Mouse (Mus musculus) heart, embryonic 16.5 days (tissue): Measurements from ENCODE around the gene Tnfsf10. TPM values are rescaled to one million over a fixed set of nuclear protein-coding genes. Genes with fewer than 3 reads are reported as not detected.
"Not testable (repeated sequence)": the region's sequence is repeated elsewhere in the genome, so short reads cannot be mapped to it uniquely, and the experiment has no call there.

Source experiments
- ATAC-seq: fragments of 200-750 bp; cut with Nextera tagmentation; replicated peaks from 2 replicates; pipeline ENCODE4 v1.8.0; 2017; ENCODE audit warnings: moderate number of reproducible peaks; ENCODE audit not compliant: insufficient read depth, low FRiP score; ENCODE audit errors: extremely low read depth
- H3K27ac ChIP-seq: fragments of 300-500 bp; sonication (generic); 2 replicates; pipeline ENCODE4 v1.5.1; 2014; ENCODE audit warnings: mild to moderate bottlenecking, low read length, control low read depth, moderate library complexity
- H3K27me3 ChIP-seq: fragments of 300-500 bp; sonication (generic); 2 replicates; pipeline ENCODE4 v1.6.1; 2014; ENCODE audit warnings: low read length, mixed read lengths; ENCODE audit not compliant: control insufficient read depth, insufficient read depth
- H3K36me3 ChIP-seq: fragments of 300-500 bp; sonication (generic); 2 replicates; pipeline ENCODE4 v1.6.1; 2014; ENCODE audit not compliant: control insufficient read depth, insufficient read depth
- H3K4me1 ChIP-seq: fragments of 300-500 bp; sonication (generic); 2 replicates; pipeline ENCODE4 v1.6.1; 2014; ENCODE audit warnings: low read length, mixed read lengths; ENCODE audit not compliant: control insufficient read depth, insufficient read depth
- H3K4me2 ChIP-seq: fragments of 300-500 bp; sonication (generic); 2 replicates; pipeline ENCODE4 v1.6.1; 2014; ENCODE audit warnings: low read depth, mild to moderate bottlenecking, control low read depth, low read length
- H3K4me3 ChIP-seq: fragments of 300-500 bp; sonication (generic); 2 replicates; pipeline ENCODE4 v1.5.1; 2014; ENCODE audit warnings: mild to moderate bottlenecking, control low read depth, low read length
- H3K9ac ChIP-seq: fragments of 300-500 bp; sonication (generic); 2 replicates; pipeline ENCODE4 v1.6.1; 2014; ENCODE audit warnings: low read length, control low read depth
- H3K9me3 ChIP-seq: fragments of 300-500 bp; sonication (generic); replicated peaks from 2 replicates; pipeline ENCODE4 v1.6.1; 2016; ENCODE audit warnings: low read length; ENCODE audit not compliant: control insufficient read depth
- WGBS: fragments of 180-500 bp; shearing (Covaris S2); extraction: QIAGEN DNeasy Blood & Tissue Kit; methylation state at CpG from one replicate; pipeline ENCODE4 v1.1.7; 2014; 5-methylcytosine and 5-hydroxymethylcytosine counted together
- polyA plus RNA-seq: library from polyadenylated mRNA; unstranded; fragments of >200 nt; fragmentation: Nextera tagmentation; extraction: Ambion mirVana; gene quantifications from 2 replicates; pipeline ENCODE4 v1.2.1, GENCODE M21; 2015

The Tnfsf10 gene
- 0.84 and 1.00 TPM in 2 replicates for polyA plus RNA-seq

- Histone ChIP-seq H3K4me3 (peak within 1 kb of the TSS; percentile 49), H3K9ac (peak within 1 kb of the TSS; percentile 57), H3K4me2 (peak within 1 kb of the TSS; percentile 63), H3K27ac (peak within 1 kb of the TSS; percentile 64), H3K4me1 (peaks cover 6% of the 10 kb centered on the region), H3K9me3 (no peaks in the 10 kb centered on the region), H3K27me3 (no peaks in the 10 kb centered on the region), H3K36me3 (no peaks in the 10 kb centered on the region)
- 52% methylated on average over 9 of the region's 9 CpGs for WGBS
- no peak for ATAC-seq
These were observed at the start of gene Tnfsf10 for GRCm38 (mm10) chr3:27316559-27317287. TSS of gene Tnfsf10 (plus strand) at chr3:27317028.

GRCm38 (mm10) chr3:27267327-27267726 lies 49.5 kb upstream of the Tnfsf10 start:
- Histone ChIP-seq H3K9ac (no peak overlapping the region), H3K9me3 (no peaks in the 10 kb centered on the region), H3K27me3 (no peaks in the 10 kb centered on the region), H3K4me1 (0 out of 2 replicates have a peak, but pooled peaks cover 3% of the 10 kb centered on the region), H3K4me3 (no peak overlapping the region), H3K36me3 (no peaks in the 10 kb centered on the region), H3K4me2 (no peak overlapping the region), H3K27ac (no peak overlapping the region)
- ATAC-seq = no peak
- 64% methylated on average over 5 of the region's 5 CpGs for WGBS

GRCm38 (mm10) chr3:27267887-27268286 lies 48.9 kb upstream of the Tnfsf10 start:
- Histone ChIP-seq H3K9ac (no peak overlapping the region), H3K4me2 (no peak overlapping the region), H3K4me3 (no peak overlapping the region), H3K4me1 (0 out of 2 replicates have a peak, but pooled peaks cover 3% of the 10 kb centered on the region), H3K27me3 (no peaks in the 10 kb centered on the region), H3K36me3 (no peaks in the 10 kb centered on the region), H3K27ac (no peak overlapping the region), H3K9me3 (no peaks in the 10 kb centered on the region)
- WGBS = 48% methylated on average over 4 of the region's 4 CpGs
- no peak for ATAC-seq

- WGBS = 62% methylated on average over 4 of the region's 4 CpGs
- Histone ChIP-seq H3K9me3 (no peaks in the 10 kb centered on the region), H3K36me3 (no peaks in the 10 kb centered on the region), H3K27me3 (no peaks in the 10 kb centered on the region), H3K4me1 (0 out of 2 replicates have a peak, but pooled peaks cover 3% of the 10 kb centered on the region), H3K4me2 (no peak overlapping the region), H3K27ac (no peak overlapping the region), H3K4me3 (no peak overlapping the region), H3K9ac (no peak overlapping the region)
- ATAC-seq = no peak
These were observed 47.7 kb upstream of the Tnfsf10 start for GRCm38 (mm10) chr3:27269151-27269550.

GRCm38 (mm10) chr3:27270160-27270962 lies 46.5 kb upstream of the Tnfsf10 start:
- Histone ChIP-seq H3K27ac (peak overlapping the region; percentile 79), H3K27me3 (no peaks in the 10 kb centered on the region), H3K9me3 (no peaks in the 10 kb centered on the region), H3K4me3 (no peak overlapping the region), H3K4me2 (peak overlapping the region; percentile 39; the same call in 1 of the 2 replicates), H3K4me1 (0 out of 2 replicates have a peak, but pooled peaks cover 3% of the 10 kb centered on the region), H3K9ac (no peak overlapping the region), H3K36me3 (no peaks in the 10 kb centered on the region)
- WGBS = 33% methylated on average over 11 of the region's 11 CpGs
- peak; percentile 56 for ATAC-seq

- no peak for ATAC-seq
- H3K27ac ChIP-seq = no peak overlapping the region
- 47% methylated on average over 7 of the region's 7 CpGs for WGBS
- no peak overlapping the region for H3K9ac ChIP-seq
- no peaks in the 10 kb centered on the region for H3K36me3 ChIP-seq
- H3K4me1 ChIP-seq = 0 out of 2 replicates have a peak, but pooled peaks cover 3% of the 10 kb centered on the region
- H3K9me3 ChIP-seq = no peaks in the 10 kb centered on the region
- H3K4me2 ChIP-seq = no peak overlapping the region
- no peaks in the 10 kb centered on the region for H3K27me3 ChIP-seq
- no peak overlapping the region for H3K4me3 ChIP-seq
These were observed 43.7 kb upstream of the Tnfsf10 start for GRCm38 (mm10) chr3:27272926-27273745.

GRCm38 (mm10) chr3:27279286-27279925 lies 37.4 kb upstream of the Tnfsf10 start:
- not testable (repeated sequence) for H3K27me3 ChIP-seq, H3K36me3 ChIP-seq, H3K27ac ChIP-seq, H3K4me1 ChIP-seq, H3K4me2 ChIP-seq, ATAC-seq, H3K9me3 ChIP-seq, H3K9ac ChIP-seq, H3K4me3 ChIP-seq
- WGBS = 91% methylated on average over 14 of the region's 14 CpGs

GRCm38 (mm10) chr3:27280280-27280749 lies 36.5 kb upstream of the Tnfsf10 start:
- H3K9ac ChIP-seq = no peak overlapping the region
- H3K4me2 ChIP-seq = no peak overlapping the region
- no peak for ATAC-seq
- no peaks in the 10 kb centered on the region for H3K36me3 ChIP-seq
- no peaks in the 10 kb centered on the region for H3K27me3 ChIP-seq
- peaks cover 6% of the 10 kb centered on the region for H3K4me1 ChIP-seq
- H3K4me3 ChIP-seq = no peak overlapping the region
- H3K27ac ChIP-seq = no peak overlapping the region
- WGBS = 43% methylated on average over 11 of the region's 11 CpGs
- H3K9me3 ChIP-seq = no peaks in the 10 kb centered on the region; the same call in 1 of the 2 replicates
